Mouse (Mus musculus) CD4-positive, CD25-positive, alpha-beta regulatory T cell, adult 9 weeks (primary cell): ENCODE results near the gene Gab1. TPM values are rescaled to one million over a fixed set of nuclear protein-coding genes. Genes with fewer than 3 reads are reported as not detected.

Source experiments
- polyA plus RNA-seq: library from polyadenylated mRNA; unstranded; fragments of 100-300 nt; shearing (Covaris generic); gene quantifications from one replicate; pipeline ENCODE4 v1.2.1, GENCODE M21; 2017

The Gab1 gene
- not detected for polyA plus RNA-seq

DNA sequence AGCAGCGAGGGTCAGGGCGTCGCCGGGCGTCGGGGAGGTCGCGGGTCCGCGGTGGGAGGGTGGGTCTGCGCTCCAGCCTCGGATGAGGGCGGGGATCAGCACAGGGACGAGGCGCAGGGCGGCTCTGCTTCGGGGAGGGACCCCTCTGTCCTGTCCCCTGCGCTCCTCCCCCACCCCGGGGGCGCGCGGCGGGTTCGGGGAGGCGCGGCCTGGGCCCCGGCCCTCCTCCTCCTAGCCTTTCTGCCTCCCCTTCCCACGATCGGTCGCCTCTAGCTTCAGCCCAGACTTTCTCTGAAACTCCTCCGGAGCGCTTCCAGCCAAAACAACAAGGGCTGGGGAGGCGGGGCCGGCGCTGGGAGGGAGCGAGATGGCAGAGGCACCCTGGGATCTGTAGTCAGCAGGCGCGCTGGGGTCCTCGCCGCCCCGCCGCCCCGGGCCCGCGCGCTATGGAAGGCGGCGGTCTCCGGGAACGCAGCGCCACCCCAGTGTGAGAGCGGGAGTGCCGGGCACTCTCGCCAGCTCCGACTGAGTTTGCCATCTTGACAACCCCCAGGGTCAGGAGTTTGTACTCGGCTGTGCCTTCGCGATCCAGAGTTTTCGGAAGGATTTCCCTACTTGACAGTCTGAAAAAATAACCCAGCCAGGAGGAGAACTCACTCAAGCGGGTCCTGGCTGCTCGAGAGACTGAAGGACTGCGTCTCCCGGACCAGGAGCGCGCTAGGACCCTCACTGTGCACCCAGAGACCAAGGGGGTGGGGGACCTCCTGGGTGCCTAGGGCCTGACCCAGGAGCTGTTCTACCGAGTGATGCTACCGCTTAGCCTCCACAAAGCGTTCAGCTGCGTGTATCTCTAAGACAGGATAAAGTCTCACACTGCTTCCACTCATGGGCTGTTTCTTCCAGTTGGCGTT is at the start of gene Gab1:
Gene Gab1, minus strand, starts transcription at position 324 of the 911 bp plus-strand sequence.

DNA sequence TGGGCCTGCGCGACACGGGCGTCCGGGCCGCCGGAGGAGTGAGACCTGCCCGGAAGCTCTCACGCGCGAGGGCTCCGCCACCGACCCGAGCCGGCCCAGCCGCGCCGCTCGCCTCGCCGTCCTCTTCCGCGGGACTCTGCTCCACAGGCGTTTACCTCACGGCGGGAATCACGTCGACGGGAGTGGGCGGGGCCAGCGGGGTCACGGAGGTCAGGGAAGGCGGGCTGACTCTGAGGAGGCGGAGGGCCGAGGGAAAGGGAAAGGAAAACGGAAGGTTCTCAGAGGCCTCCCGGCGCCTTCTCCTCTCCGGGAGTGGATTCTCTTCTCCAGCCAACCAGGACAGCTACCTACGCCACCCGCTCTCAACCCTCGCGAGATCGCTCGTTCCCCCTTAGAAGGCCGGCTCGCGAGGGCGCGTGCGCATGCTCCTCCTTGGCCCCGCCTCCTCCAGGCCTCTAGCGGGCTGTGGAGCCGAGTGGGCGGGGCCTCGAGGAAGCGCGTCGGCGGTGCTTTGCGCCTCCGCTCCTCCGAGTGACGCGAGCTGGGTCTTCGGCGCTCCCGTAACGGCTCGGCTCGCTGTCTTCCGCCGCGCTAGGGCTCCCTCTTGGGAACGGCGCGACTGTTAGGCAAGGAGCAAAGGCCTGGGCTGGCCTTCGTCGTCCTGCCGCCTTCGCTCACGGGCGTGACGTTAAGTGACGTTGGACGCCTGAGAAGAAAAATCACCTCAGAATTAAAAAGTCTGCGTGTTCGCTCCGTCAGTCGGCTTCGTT is 141.0 kb downstream of the Gab1 start, which contains the start of gene Smarca5:
Gene Smarca5, minus strand, starts transcription at position 343 of the 770 bp plus-strand sequence.

Other genes starting within 250 kb of the Gab1 start
- gene Smarca5, start 141.0 kb downstream of the Gab1 start, polyA plus RNA-seq = 8.4 TPM
- gene Usp38, start 134.4 kb upstream of the Gab1 start, polyA plus RNA-seq = 33.1 TPM